Mouse (Mus musculus) adrenal gland, postnatal 25 days (tissue): ENCODE measurements around the gene Pex6. TPM values are rescaled to one million over a fixed set of nuclear protein-coding genes. Genes with fewer than 3 reads are reported as not detected.

Experiments
- total RNA-seq: library from RNA; stranded (reverse); gene quantifications from 2 replicates; pipeline ENCODE4 v1.2.3, GENCODE M21; 2021

The Pex6 gene
- total RNA-seq, 1 experiment from 2014 or later = 68.6 TPM

Other genes starting within 250 kb of the Pex6 start
- gene Ttbk1, start 223.8 kb upstream of the Pex6 start, total RNA-seq = 0.52 and 0.55 TPM in 2 replicates
- gene Dnph1, start 214.8 kb upstream of the Pex6 start, total RNA-seq = 5.3 and 8.4 TPM in 2 replicates
- gene Cul9, start 165.1 kb upstream of the Pex6 start, total RNA-seq = 21.1 and 32.5 TPM in 2 replicates
- 37.1 and 47.1 TPM in 2 replicates for gene Srf, start 155.3 kb upstream of the Pex6 start, total RNA-seq
- gene Ptk7, start 82.0 kb upstream of the Pex6 start, total RNA-seq = 8.0 and 16.8 TPM in 2 replicates
- 38.4 and 49.7 TPM in 2 replicates for gene Klc4, start 65.4 kb upstream of the Pex6 start, total RNA-seq
- gene Mrpl2, start 65.2 kb upstream of the Pex6 start, total RNA-seq = 96.4 and 119 TPM in 2 replicates
- gene Cul7, start 61.1 kb upstream of the Pex6 start, total RNA-seq = 41.3 and 51.4 TPM in 2 replicates
- 26.8 and 33.4 TPM in 2 replicates for gene Rrp36, start 37.1 kb upstream of the Pex6 start, total RNA-seq
- gene Mea1, start 32.7 kb upstream of the Pex6 start, total RNA-seq = 89.2 and 90.4 TPM in 2 replicates
- 73.3 and 86.4 TPM in 2 replicates for gene Klhdc3, start 30.5 kb upstream of the Pex6 start, total RNA-seq
- 44.9 and 47.2 TPM in 2 replicates for gene Ppp2r5d, start 6.4 kb upstream of the Pex6 start, total RNA-seq
- 0.61 and 12.4 TPM in 2 replicates for gene Gnmt, start 17.7 kb downstream of the Pex6 start, total RNA-seq
- 50.0 and 64.6 TPM in 2 replicates for gene Cnpy3, start 40.8 kb downstream of the Pex6 start, total RNA-seq
- not detected in 2 replicates for gene Ptcra, start 52.2 kb downstream of the Pex6 start, total RNA-seq
- 73.6 and 82.1 TPM in 2 replicates for gene 2310039H08Rik, start 61.2 kb downstream of the Pex6 start, total RNA-seq
- 69.4 and 73.0 TPM in 2 replicates for gene Rpl7l1, start 71.2 kb downstream of the Pex6 start, total RNA-seq
- gene Bicral, start 147.0 kb downstream of the Pex6 start, total RNA-seq = 24.6 and 26.0 TPM in 2 replicates
- 19.7 and 24.3 TPM in 2 replicates for gene Tbcc, start 179.2 kb downstream of the Pex6 start, total RNA-seq
- gene Prph2, start 199.0 kb downstream of the Pex6 start, total RNA-seq = not detected in 2 replicates